Mouse (Mus musculus): Measurements from ENCODE around the gene Tmem252. TPM values are rescaled to one million over a fixed set of nuclear protein-coding genes. Genes with fewer than 3 reads are reported as not detected.

Tmem252 gene
- polyA plus RNA-seq, 1 experiment from 2014 or later, result 14.5 TPM

- ATAC-seq (ENCODE audit: insufficient number of reproducible peaks, insufficient read depth, low FRiP score, low read depth), result no peak
- H3K9ac ChIP-seq (replicated peaks; ENCODE audit: low read depth, low read length), result no peak overlapping the region
- no peak overlapping the region for H3K4me3 ChIP-seq (ENCODE audit: low read depth, low read length)
- no peaks in the 10 kb centered on the region for H3K4me1 ChIP-seq (ENCODE audit: control insufficient read depth, insufficient read depth, low read length)
- WGBS, result 69% methylated on average over 8 of the region's 8 CpGs
- H3K4me2 ChIP-seq (replicated peaks; ENCODE audit: low read depth, low read length), result no peak overlapping the region
- H3K27me3 ChIP-seq (ENCODE audit: control insufficient read depth, insufficient read depth, low read length), result no peaks in the 10 kb centered on the region
- H3K27ac ChIP-seq (ENCODE audit: low read length), result no peak overlapping the region
- H3K9me3 ChIP-seq (ENCODE audit: control insufficient read depth, low read depth, low read length), result no peaks in the 10 kb centered on the region
- H3K36me3 ChIP-seq (ENCODE audit: control insufficient read depth, insufficient read depth, low read length), result no peaks in the 10 kb centered on the region
Measured at GRCm38 (mm10) chr19:24648016-24648415, 25.8 kb upstream of the Tmem252 start.

- WGBS, result 65% methylated on average over 8 of the region's 8 CpGs
- H3K27me3 ChIP-seq (ENCODE audit: control insufficient read depth, insufficient read depth, low read length), result no peaks in the 10 kb centered on the region
Measured at GRCm38 (mm10) chr19:24650428-24650827, 23.4 kb upstream of the Tmem252 start.

GRCm38 (mm10) chr19:24651595-24651994 is 22.2 kb upstream of the Tmem252 start:
- Histone ChIP-seq H3K4me3 (ENCODE audit: low read depth, low read length) (no peak overlapping the region), H3K27me3 (ENCODE audit: control insufficient read depth, insufficient read depth, low read length) (no peaks in the 10 kb centered on the region), H3K27ac (ENCODE audit: low read length) (no peak overlapping the region), H3K4me2 (replicated peaks; ENCODE audit: low read depth, low read length) (no peak overlapping the region), H3K9me3 (ENCODE audit: control insufficient read depth, low read depth, low read length) (no peaks in the 10 kb centered on the region), H3K36me3 (ENCODE audit: control insufficient read depth, insufficient read depth, low read length) (no peaks in the 10 kb centered on the region), H3K9ac (replicated peaks; ENCODE audit: low read depth, low read length) (no peak overlapping the region), H3K4me1 (ENCODE audit: control insufficient read depth, insufficient read depth, low read length) (no peaks in the 10 kb centered on the region)
- ATAC-seq (ENCODE audit: insufficient number of reproducible peaks, insufficient read depth, low FRiP score, low read depth), result no peak
- WGBS, result 71% methylated on average over 2 of the region's 2 CpGs

More at GRCm38 (mm10) chr19:24650428-24650827, 23.4 kb upstream of the Tmem252 start:
- no peak overlapping the region for H3K9ac ChIP-seq (replicated peaks; ENCODE audit: low read depth, low read length)
- no peak overlapping the region for H3K27ac ChIP-seq (ENCODE audit: low read length)
- no peaks in the 10 kb centered on the region for H3K4me1 ChIP-seq (ENCODE audit: control insufficient read depth, insufficient read depth, low read length)
- H3K4me2 ChIP-seq (replicated peaks; ENCODE audit: low read depth, low read length), result no peak overlapping the region
- H3K36me3 ChIP-seq (ENCODE audit: control insufficient read depth, insufficient read depth, low read length), result no peaks in the 10 kb centered on the region
- H3K4me3 ChIP-seq (ENCODE audit: low read depth, low read length), result no peak overlapping the region
- no peaks in the 10 kb centered on the region for H3K9me3 ChIP-seq (ENCODE audit: control insufficient read depth, low read depth, low read length)
- ATAC-seq (ENCODE audit: insufficient number of reproducible peaks, insufficient read depth, low FRiP score, low read depth), result no peak

- Histone ChIP-seq H3K36me3 (ENCODE audit: control insufficient read depth, insufficient read depth, low read length) (no peaks in the 10 kb centered on the region), H3K27ac (ENCODE audit: low read length) (no peak overlapping the region), H3K4me2 (replicated peaks; ENCODE audit: low read depth, low read length) (no peak overlapping the region), H3K4me3 (ENCODE audit: low read depth, low read length) (no peak overlapping the region), H3K4me1 (ENCODE audit: control insufficient read depth, insufficient read depth, low read length) (no peaks in the 10 kb centered on the region), H3K9me3 (ENCODE audit: control insufficient read depth, low read depth, low read length) (no peaks in the 10 kb centered on the region), H3K27me3 (ENCODE audit: control insufficient read depth, insufficient read depth, low read length) (no peaks in the 10 kb centered on the region), H3K9ac (replicated peaks; ENCODE audit: low read depth, low read length) (no peak overlapping the region)
- 41% methylated on average over 6 of the region's 6 CpGs for WGBS
- ATAC-seq (ENCODE audit: insufficient number of reproducible peaks, insufficient read depth, low FRiP score, low read depth), result no peak
Measured at GRCm38 (mm10) chr19:24652342-24653019, 21.3 kb upstream of the Tmem252 start.

- no peak overlapping the region for H3K27ac ChIP-seq (ENCODE audit: low read length)
- ATAC-seq (ENCODE audit: insufficient number of reproducible peaks, insufficient read depth, low FRiP score, low read depth), result no peak
- WGBS, result 45% methylated on average over 9 of the region's 9 CpGs
- no peaks in the 10 kb centered on the region for H3K4me1 ChIP-seq (ENCODE audit: control insufficient read depth, insufficient read depth, low read length)
- H3K27me3 ChIP-seq (ENCODE audit: control insufficient read depth, insufficient read depth, low read length), result no peaks in the 10 kb centered on the region
- H3K4me2 ChIP-seq (replicated peaks; ENCODE audit: low read depth, low read length), result no peak overlapping the region
- H3K4me3 ChIP-seq (ENCODE audit: low read depth, low read length), result no peak overlapping the region
- no peak overlapping the region for H3K9ac ChIP-seq (replicated peaks; ENCODE audit: low read depth, low read length)
- H3K9me3 ChIP-seq (ENCODE audit: control insufficient read depth, low read depth, low read length), result no peaks in the 10 kb centered on the region
- H3K36me3 ChIP-seq (ENCODE audit: control insufficient read depth, insufficient read depth, low read length), result no peaks in the 10 kb centered on the region
Measured at GRCm38 (mm10) chr19:24653230-24653799, 20.5 kb upstream of the Tmem252 start.

GRCm38 (mm10) chr19:24656981-24657380 is 16.8 kb upstream of the Tmem252 start:
- WGBS, result 69% methylated on average over 3 of the region's 3 CpGs
- no peaks in the 10 kb centered on the region for H3K27me3 ChIP-seq (ENCODE audit: control insufficient read depth, insufficient read depth, low read length)
- H3K36me3 ChIP-seq (ENCODE audit: control insufficient read depth, insufficient read depth, low read length), result no peaks in the 10 kb centered on the region
- H3K4me2 ChIP-seq (replicated peaks; ENCODE audit: low read depth, low read length), result no peak overlapping the region
- no peak overlapping the region for H3K4me3 ChIP-seq (ENCODE audit: low read depth, low read length)
- H3K27ac ChIP-seq (ENCODE audit: low read length), result no peak overlapping the region
- no peak for ATAC-seq (ENCODE audit: insufficient number of reproducible peaks, insufficient read depth, low FRiP score, low read depth)
- H3K4me1 ChIP-seq (ENCODE audit: control insufficient read depth, insufficient read depth, low read length), result no peaks in the 10 kb centered on the region
- no peak overlapping the region for H3K9ac ChIP-seq (replicated peaks; ENCODE audit: low read depth, low read length)
- H3K9me3 ChIP-seq (ENCODE audit: control insufficient read depth, low read depth, low read length), result no peaks in the 10 kb centered on the region

- H3K36me3 ChIP-seq (ENCODE audit: control insufficient read depth, insufficient read depth, low read length), result no peaks in the 10 kb centered on the region
- H3K4me2 ChIP-seq (replicated peaks; ENCODE audit: low read depth, low read length), result no peak overlapping the region
- H3K4me3 ChIP-seq (ENCODE audit: low read depth, low read length), result no peak overlapping the region
- no peak overlapping the region for H3K27ac ChIP-seq (ENCODE audit: low read length)
- no peaks in the 10 kb centered on the region for H3K27me3 ChIP-seq (ENCODE audit: control insufficient read depth, insufficient read depth, low read length)
- 74% methylated on average over 2 of the region's 2 CpGs for WGBS
- no peaks in the 10 kb centered on the region for H3K4me1 ChIP-seq (ENCODE audit: control insufficient read depth, insufficient read depth, low read length)
- H3K9ac ChIP-seq (replicated peaks; ENCODE audit: low read depth, low read length), result no peak overlapping the region
- no peak for ATAC-seq (ENCODE audit: insufficient number of reproducible peaks, insufficient read depth, low FRiP score, low read depth)
- no peaks in the 10 kb centered on the region for H3K9me3 ChIP-seq (ENCODE audit: control insufficient read depth, low read depth, low read length)
Measured at GRCm38 (mm10) chr19:24662346-24662745, 11.5 kb upstream of the Tmem252 start.

- no peak overlapping the region for H3K4me3 ChIP-seq (ENCODE audit: low read depth, low read length)
- WGBS, result 80% methylated on average over 11 of the region's 11 CpGs
- ATAC-seq (ENCODE audit: insufficient number of reproducible peaks, insufficient read depth, low FRiP score, low read depth), result no peak
Measured at GRCm38 (mm10) chr19:24665771-24666170, 8.0 kb upstream of the Tmem252 start.

GRCm38 (mm10) chr19:24667527-24667926 is 6.3 kb upstream of the Tmem252 start:
- no peak overlapping the region for H3K9ac ChIP-seq (replicated peaks; ENCODE audit: low read depth, low read length)
- no peak overlapping the region for H3K4me2 ChIP-seq (replicated peaks; ENCODE audit: low read depth, low read length)
- H3K36me3 ChIP-seq (ENCODE audit: control insufficient read depth, insufficient read depth, low read length), result no peaks in the 10 kb centered on the region
- no peaks in the 10 kb centered on the region for H3K27me3 ChIP-seq (ENCODE audit: control insufficient read depth, insufficient read depth, low read length)
- no peak overlapping the region for H3K27ac ChIP-seq (ENCODE audit: low read length)
- H3K9me3 ChIP-seq (ENCODE audit: control insufficient read depth, low read depth, low read length), result no peaks in the 10 kb centered on the region
- 74% methylated on average over 3 of the region's 3 CpGs for WGBS
- no peak for ATAC-seq (ENCODE audit: insufficient number of reproducible peaks, insufficient read depth, low FRiP score, low read depth)
- H3K4me3 ChIP-seq (ENCODE audit: low read depth, low read length), result no peak overlapping the region
- no peaks in the 10 kb centered on the region for H3K4me1 ChIP-seq (ENCODE audit: control insufficient read depth, insufficient read depth, low read length)

More at GRCm38 (mm10) chr19:24665771-24666170, 8.0 kb upstream of the Tmem252 start:
- Histone ChIP-seq H3K27ac (ENCODE audit: low read length) (no peak overlapping the region), H3K9ac (replicated peaks; ENCODE audit: low read depth, low read length) (no peak overlapping the region), H3K4me2 (replicated peaks; ENCODE audit: low read depth, low read length) (no peak overlapping the region), H3K36me3 (ENCODE audit: control insufficient read depth, insufficient read depth, low read length) (no peaks in the 10 kb centered on the region), H3K27me3 (ENCODE audit: control insufficient read depth, insufficient read depth, low read length) (no peaks in the 10 kb centered on the region), H3K9me3 (ENCODE audit: control insufficient read depth, low read depth, low read length) (no peaks in the 10 kb centered on the region), H3K4me1 (ENCODE audit: control insufficient read depth, insufficient read depth, low read length) (no peaks in the 10 kb centered on the region)

Measured in stomach, embryonic 14.5 days (tissue).